Mouse (Mus musculus) monocyte, adult 5-6 weeks (primary cell): ENCODE results near the gene Ogfod3. TPM values are rescaled to one million over a fixed set of nuclear protein-coding genes. Genes with fewer than 3 reads are reported as not detected.
A peak's percentile ranks its signal among the peaks of the same experiment; 100 is the strongest.

Experiments used
- ATAC-seq: fragments of 153-309, 156-312 bp; replicated peaks from 2 replicates; pipeline ENCODE4 v1.8.0; 2017; ENCODE audit warnings: mild to moderate bottlenecking; ENCODE audit not compliant: low TSS enrichment, insufficient number of reproducible peaks, severe bottlenecking, poor library complexity, low FRiP score
- total RNA-seq: library from RNA; stranded (forward); fragments of 200-1000, 200-491, 200-594 nt; gene quantifications from 3 replicates; pipeline ENCODE4 v1.2.3, GENCODE M21; 2017

Gene Ogfod3
- total RNA-seq = 2.8 to 4.8 TPM (median 3.1 TPM) in 3 replicates

- peak; percentile 88 for ATAC-seq
Observed at GRCm38 (mm10) chr11:121204161-121205006, at the start of gene Ogfod3, which contains the start of gene Hexdc. TSS of gene Ogfod3 (minus strand) at chr11:121204711. TSS of gene Hexdc (plus strand) at chr11:121204433.

- ATAC-seq = no peak
Observed at GRCm38 (mm10) chr11:121250196-121250595, 45.7 kb upstream of the Ogfod3 start.

GRCm38 (mm10) chr11:121239669-121240068 lies 35.2 kb upstream of the Ogfod3 start:
- ATAC-seq = no peak

- peak; percentile 6; the same call in 1 of the 2 replicates for ATAC-seq
Observed at GRCm38 (mm10) chr11:121237345-121238128, 33.0 kb upstream of the Ogfod3 start.

GRCm38 (mm10) chr11:121236564-121237344 lies 32.2 kb upstream of the Ogfod3 start, which contains the start of gene Narf:
TSS of gene Narf (plus strand) at chr11:121237253.
- ATAC-seq = peak; percentile 98

GRCm38 (mm10) chr11:121235475-121236238 lies 31.1 kb upstream of the Ogfod3 start:
- no peak for ATAC-seq

- ATAC-seq = no peak
Observed at GRCm38 (mm10) chr11:121232706-121233105, 28.2 kb upstream of the Ogfod3 start.

- no peak for ATAC-seq
Observed at GRCm38 (mm10) chr11:121231628-121232291, 27.2 kb upstream of the Ogfod3 start.

- no peak for ATAC-seq
Observed at GRCm38 (mm10) chr11:121231191-121231590, 26.7 kb upstream of the Ogfod3 start.

- peak; percentile 84 for ATAC-seq
Observed at GRCm38 (mm10) chr11:121229018-121229439, 24.5 kb upstream of the Ogfod3 start, which contains the start of gene Cybc1. TSS of gene Cybc1 (minus strand) at chr11:121229322.

- peak; percentile 67 for ATAC-seq
Observed at GRCm38 (mm10) chr11:121228129-121229017, 23.9 kb upstream of the Ogfod3 start.

GRCm38 (mm10) chr11:121221321-121222010 lies 17.0 kb upstream of the Ogfod3 start:
- ATAC-seq = no peak

GRCm38 (mm10) chr11:121220771-121221170 lies 16.3 kb upstream of the Ogfod3 start:
- no peak for ATAC-seq

GRCm38 (mm10) chr11:121219776-121220175 lies 15.3 kb upstream of the Ogfod3 start:
- no peak for ATAC-seq

- ATAC-seq = no peak
Observed at GRCm38 (mm10) chr11:121216831-121217230, 12.3 kb upstream of the Ogfod3 start.

- ATAC-seq = no peak
Observed at GRCm38 (mm10) chr11:121203859-121204160, 701 bp downstream of the Ogfod3 start.
